Mouse (Mus musculus): ENCODE measurements around the gene Lrrc9.

The Lrrc9 gene

DNA sequence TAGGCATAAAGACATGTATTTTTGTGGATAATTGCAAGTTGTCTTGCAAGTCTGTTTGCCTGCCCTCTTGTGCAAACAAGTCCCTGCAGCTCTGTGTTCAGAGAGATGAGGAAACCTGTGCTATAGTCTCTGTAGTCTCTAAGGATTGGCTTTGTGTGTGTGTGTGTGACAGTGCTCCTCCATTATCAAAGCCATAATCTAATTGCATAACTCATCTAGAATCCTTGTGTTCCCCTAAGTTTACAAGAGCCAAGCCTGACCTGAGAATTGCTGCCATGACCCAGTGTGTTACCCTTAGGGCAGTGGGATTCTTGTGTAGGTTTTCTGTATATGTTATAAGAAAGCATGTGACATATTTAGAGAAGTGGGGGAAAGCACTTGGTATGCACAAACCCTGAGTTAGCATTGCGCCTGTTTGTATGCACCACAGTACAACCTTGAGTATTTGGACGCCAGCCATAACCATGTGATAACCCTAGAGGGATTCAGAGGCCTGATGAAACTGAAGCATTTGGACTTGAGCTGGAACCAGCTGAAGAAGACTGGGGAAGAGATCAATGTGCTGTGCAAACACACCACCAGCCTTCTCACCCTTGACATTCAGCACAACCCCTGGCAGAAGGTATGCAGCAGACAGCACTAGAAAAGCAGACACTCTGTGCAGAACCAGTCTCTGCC lies 35.2 kb downstream of the Lrrc9 start:
- peak; percentile 67 for DNase-seq (ENCODE audit: low spot score)

DNA sequence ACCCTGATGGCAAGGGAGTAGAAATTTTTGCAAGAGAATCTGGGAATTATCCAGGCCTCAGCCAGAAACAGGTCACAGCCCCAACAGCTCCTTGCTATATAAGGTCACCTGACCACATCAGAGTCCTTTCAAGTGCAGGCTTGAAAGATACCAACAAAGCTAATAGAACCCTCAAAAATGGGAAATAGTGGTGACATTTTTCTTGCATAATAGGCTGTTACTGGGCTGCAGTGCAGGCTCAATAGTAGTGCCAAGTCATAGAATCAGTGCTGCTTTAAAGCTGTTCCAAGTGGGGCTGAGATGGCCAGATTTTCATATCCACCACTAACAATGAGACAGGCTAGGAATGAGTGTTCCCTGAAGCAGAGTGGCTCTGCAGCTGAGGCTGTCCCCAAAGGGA lies 40.6 kb downstream of the Lrrc9 start:
- no peak for DNase-seq (ENCODE audit: low spot score)

DNA sequence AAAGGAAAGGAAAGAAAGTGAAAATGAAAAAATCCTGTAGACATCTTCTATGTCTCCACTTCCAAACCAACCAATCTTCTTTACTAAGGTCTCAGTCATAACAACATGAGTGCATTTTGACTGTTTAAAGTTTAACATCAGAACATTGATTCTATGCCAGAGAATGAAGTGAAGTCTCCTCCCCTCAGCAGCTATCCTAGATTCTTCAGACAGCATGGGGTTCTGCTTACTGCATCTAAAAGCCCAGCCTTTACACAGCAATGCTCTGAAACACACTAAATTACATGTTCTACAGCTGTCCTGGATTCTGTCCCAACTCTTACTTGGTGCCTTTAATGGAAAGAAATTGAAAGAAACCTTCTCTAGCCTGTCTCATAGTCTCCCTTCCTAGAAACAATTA lies 43.2 kb downstream of the Lrrc9 start:
- no peak for DNase-seq (ENCODE audit: low spot score)

DNA sequence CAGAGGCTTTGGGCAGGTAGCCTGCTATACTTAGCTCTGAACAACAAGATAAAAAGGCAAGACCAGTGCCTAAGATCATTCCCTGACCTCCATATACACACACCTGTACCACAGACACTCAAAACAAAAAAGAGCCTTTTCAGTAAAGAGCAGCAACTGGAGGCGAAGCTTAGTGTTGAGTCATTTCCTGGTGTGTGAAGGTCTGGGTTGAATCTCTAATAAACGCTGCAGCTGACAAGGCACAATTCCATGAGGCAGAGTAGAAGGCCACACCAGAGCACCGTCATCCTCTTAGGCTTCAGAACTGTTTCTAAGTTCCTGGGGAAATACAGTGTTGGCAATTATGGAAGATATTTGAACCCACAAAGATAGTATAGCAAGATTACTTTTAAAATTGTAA lies 45.8 kb downstream of the Lrrc9 start:
- no peak for DNase-seq (ENCODE audit: low spot score)

DNA sequence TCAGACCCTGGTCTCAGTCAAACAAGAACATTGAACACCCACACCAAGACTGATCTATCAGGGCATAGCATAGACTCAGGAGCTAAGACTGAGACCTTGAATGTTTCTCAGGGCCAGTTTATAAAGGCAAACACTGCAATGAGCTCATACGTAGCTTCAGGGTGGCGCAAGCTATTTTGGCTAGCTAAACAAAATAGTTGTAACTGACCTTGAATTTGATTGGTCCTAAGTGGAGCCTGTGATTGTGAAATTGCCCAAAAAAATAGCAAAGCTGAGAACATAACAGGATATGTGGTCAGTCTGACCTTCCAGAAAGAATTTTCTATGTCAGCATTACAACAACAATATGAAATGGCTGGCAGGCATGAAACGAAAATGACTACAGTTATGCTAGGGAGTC lies 48.3 kb downstream of the Lrrc9 start:
- peak; percentile 56 for DNase-seq (ENCODE audit: low spot score)

DNA sequence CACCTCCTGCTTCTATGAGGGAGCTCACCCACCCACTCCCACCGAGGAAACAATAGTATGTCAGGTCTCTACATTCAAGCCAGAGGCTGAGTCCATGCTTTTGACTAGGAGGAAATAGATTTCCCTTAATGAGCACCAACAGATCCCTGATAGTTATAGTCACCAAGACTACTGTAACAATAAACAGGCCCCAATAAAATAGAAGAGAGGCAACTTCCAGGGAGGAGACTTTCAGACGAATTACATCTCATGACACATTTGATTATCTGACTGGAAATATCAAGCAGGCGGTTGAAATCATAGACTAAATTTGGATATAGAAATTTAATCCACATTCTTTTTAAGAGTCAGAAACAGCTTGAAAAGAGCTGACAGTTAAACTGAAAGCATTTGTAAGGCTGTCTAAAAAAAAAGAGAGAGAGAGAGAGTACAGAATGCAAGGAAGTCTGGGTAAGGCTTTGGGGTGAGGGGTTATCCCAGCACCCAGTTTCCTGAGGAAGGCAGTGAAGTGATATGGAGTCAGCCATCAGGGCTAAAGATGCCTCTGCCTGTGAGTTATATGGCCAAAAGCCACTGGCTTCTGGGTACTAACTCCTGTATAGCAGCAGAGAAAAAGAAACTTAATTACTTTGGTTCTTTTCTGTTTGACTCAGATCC lies 49.5 kb downstream of the Lrrc9 start:
- no peak for DNase-seq (ENCODE audit: low spot score)

DNA sequence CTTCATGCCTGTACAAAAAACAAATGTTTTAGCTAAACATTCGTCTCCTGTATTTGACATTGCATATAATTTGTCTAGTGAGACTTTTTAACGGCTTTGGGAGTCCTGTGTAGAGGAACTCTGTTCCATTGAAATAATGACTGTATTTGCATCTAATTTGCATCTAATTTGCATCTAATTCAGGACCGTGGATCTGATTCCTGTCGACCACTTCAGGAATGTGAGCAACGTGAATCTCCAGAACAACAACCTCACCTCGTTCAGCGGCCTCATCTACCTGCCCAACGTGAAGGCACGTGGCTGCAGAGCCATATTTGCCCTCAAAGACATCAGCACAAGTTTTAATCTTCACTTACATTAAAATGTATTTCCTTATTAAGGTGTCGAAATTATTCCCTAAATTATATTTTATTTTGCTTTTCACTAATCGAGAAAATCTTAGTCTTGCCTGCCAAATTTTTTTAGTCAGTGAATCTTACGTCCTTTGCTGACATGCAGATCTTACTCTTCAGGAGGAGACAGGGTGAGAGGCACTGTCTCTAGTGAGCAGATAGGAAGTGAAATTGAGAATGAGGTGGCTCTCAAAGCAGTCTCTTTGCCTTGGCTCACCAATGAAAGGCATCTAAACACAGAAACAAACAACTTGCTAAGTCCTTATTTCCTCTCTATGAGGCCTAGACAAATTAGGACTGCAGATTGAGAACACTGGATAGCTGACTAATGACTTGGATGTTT lies 55.4 kb downstream of the Lrrc9 start:
- DNase-seq (ENCODE audit: low spot score): no peak

DNA sequence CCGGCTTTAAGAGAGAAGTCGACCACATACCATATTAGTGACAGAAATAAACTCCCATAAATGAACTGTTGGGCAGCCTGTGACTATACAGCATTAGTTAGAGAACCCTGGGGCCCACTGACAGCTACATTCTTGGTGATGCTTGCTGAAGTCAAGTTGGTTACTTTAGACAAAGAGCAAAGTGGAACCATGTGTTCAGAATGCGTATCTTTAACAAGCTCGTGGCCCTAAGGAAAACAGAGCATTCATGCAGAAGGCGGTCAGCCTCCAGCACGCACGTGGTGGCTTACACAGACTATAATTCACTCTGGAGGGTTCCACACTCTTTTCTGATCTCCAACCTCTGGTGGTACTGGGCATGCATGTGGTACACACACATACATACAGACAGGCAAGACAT lies 67.9 kb downstream of the Lrrc9 start:
- no peak for DNase-seq (ENCODE audit: low spot score)

DNA sequence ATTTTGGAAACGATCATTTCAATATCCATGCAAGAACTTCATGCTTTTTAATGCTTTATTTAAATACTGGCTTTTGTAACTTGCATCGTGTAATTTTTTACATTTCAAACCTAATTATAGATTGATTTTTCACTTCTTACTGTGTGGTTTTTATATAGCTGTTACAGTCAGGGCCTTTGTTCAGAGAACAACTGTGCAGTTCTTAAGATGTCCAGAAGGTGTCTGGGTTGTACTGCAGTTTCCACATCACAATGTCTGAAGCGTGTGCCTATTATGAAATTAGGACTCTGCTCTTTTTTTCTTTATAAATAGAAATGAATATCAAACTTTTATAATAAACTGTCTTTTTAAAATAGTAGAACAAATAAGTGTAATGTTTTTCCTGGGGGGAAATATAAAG lies 73.8 kb downstream of the Lrrc9 start:
- no peak for DNase-seq (ENCODE audit: low spot score)

DNA sequence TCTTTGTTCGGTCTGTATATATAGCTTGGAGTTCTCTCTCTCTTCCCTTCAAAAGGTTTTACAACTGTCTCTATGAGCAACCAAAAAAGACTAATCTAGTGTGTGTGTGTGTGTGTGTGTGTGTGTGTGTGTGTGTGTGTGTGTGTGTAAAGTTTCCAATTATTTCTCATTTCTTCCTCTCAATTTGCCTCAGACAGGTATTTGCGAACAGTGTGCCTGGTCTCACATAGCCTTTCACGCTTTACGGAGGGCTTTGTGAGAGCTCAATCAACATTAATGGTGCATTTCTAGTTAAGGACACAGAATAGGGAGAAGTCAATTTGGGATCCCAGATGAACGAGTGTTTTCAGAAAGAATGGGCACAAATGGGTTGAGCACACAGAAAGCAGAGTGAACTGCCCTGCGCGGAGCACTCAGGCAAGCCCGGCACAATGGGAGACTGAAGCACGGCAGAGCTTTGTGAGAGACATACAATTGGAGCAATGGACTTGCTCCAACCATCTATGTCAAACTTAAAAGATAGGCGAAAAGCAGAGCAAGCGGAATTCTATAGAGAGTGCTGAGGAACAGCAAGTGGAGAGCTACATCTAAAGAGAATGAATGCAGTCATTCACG lies 76.6 kb downstream of the Lrrc9 start:
- DNase-seq (ENCODE audit: low spot score): no peak

DNA sequence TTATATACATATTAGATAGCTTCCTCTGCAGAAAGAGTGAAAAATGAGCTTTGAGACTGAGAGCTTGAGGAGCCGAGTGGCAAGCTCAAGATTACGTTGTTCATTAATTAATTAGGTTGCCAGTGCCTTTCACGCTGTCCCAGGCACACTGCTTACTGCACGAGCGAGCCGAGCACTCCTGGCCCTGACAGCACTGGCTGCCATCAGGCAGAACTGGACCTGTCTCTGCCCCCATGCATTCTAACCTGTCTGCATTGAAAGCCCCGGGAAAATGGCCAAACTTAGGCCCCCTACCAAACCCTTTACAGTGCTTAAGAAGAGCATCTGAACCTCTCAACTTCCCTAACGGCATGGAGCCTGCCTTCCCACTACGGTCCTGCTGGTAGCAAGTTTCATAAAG lies 77.7 kb downstream of the Lrrc9 start:
- DNase-seq (ENCODE audit: low spot score): no peak

DNA sequence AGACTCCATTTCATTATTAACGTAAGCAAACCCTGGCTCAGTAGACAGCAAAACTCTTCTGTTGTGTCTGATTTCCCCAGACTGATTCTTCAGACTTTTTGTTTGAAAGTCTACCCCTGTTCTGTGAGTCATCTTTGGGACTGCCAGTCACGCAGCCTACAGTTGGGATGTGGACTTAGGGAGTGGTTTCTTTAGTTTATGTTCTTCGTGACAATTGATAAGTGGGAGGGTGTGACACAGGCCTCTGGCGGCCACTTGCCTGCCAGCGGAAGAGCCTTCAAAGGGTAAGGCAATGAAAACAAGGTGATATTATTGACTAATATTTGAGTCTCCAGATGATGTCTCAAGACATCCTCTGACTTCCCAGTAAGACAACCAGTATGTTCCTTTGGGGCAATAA lies 78.2 kb downstream of the Lrrc9 start:
- DNase-seq (ENCODE audit: low spot score): no peak

DNA sequence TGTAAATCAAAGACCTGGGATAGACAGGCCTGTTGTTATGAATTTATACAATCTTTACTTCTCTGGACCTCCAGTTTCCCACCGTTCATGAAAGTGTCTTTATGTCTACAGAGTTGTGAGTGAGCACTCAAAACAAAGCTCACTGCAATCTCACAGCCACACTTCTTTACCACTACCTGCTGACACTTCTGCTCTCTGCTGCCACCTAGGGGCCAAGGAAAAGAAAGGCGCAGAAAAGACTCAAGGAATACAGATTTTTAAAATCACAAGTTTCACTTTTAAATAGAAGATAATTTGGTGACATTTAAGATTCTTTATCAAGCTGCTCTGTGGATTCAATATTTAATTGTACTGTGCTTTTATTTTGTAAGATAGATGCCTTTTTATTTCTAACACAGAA lies 79.0 kb downstream of the Lrrc9 start:
- no peak for DNase-seq (ENCODE audit: low spot score)

DNA sequence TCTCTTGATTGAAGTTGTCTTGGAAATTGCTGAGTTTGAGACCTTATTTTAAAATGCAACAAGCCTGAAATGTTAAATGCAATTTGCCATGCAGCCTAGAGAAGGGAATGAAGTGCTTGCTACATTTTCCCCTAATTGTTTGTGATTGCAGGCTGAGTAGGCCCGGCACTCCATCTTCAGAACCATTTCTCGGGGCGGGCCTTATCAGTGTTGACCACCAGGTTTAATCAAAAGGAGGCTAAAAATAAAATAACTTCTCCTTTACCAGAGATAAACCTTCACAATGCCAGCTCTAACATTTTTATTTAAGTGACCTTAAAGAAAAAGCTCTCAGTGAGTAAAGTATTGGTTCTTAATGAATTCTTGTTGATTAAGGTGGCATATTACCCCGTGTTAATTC lies 83.9 kb downstream of the Lrrc9 start:
- no peak for DNase-seq (ENCODE audit: low spot score)

DNA sequence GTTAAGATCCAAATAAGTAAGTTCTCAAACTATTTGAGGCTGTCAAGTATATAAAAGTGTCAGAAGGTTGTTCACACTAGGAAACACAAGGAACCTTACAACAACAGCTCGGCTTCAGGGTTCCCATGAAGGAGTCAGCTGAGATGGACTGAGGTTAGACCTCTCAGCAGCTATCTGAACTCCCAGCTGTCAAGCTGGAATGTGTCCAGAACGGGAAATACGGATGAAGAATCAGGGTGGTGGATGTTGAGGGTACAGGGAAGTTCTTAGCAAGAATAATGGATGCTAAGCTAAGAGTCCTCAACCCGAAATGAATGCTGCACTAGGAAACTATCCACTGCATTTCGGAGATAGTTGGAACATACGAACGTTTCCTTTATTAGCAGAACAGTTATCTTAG lies 90.6 kb downstream of the Lrrc9 start:
- DNase-seq (ENCODE audit: low spot score): no peak

DNA sequence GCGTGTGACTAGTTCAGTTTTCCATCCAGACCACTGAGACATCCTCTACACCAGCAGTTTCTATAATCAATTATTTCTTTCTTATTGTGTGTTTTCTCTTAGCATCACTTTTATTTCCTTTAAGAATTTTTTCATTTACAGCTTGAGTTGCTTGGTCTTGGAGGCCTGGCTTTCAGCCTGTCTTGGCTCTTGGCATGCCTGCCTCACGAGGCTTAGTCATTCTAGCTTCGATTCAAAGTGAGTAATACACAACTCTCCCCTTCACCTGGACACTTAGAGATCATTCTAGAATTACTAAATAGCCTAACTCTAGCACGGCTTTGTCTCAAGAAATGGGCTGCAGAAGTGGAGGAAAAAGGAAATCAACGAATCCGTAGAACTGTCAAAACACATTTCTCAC lies 92.3 kb downstream of the Lrrc9 start:
- DNase-seq (ENCODE audit: low spot score): no peak

DNA sequence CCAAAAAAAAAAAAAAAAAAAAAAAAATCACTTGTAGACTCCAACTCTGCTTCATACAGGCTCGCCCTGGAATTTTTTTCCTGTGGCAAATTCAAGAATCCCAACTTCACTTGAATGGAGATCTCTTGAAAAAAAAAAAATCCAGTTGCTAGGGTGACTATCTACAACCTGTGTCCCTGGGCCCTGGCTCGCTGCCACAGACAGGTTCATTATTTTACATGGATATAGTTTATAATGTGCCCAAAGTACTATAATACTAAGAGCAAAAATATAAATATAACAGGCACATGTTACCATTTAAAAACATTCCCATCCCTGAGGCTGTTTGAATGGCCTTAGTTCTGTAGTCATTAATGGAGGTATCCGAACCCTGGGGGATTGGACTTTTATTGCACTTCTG lies 93.9 kb downstream of the Lrrc9 start:
- DNase-seq (ENCODE audit: low spot score): no peak

DNA sequence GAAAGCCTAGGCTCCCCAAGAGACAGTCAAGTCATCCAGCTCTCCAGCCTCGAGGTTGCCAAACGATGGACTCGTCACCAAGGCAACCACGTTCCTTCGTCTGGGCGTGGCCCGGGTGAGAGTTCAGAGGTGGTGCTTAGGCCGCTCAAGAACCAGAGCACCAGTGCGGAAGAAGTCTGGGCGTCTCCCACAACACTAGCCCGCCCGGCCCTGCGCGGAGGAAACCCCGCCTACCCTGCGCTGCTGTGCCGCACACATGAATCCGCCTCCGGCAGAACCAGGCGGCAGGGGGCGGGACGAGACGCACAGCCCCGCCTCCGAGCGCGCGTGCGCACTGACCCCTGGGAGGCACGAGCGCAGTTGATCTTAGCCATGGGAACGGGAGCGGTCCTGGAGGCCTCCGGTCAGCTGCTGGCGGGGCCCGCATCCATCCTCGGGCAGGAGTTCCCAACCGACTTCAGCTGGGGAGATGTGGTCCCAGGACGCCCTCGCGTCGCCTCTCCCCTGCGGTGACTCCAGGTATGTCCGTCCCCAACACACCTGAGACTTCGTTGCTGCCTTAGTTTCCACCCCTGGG lies 94.4 kb downstream of the Lrrc9 start, which contains the start of gene Pcnx4:
Gene Pcnx4, plus strand, starts transcription at position 363 of the 577 bp plus-strand sequence.
- peak; percentile 95 for DNase-seq (ENCODE audit: low spot score)

DNA sequence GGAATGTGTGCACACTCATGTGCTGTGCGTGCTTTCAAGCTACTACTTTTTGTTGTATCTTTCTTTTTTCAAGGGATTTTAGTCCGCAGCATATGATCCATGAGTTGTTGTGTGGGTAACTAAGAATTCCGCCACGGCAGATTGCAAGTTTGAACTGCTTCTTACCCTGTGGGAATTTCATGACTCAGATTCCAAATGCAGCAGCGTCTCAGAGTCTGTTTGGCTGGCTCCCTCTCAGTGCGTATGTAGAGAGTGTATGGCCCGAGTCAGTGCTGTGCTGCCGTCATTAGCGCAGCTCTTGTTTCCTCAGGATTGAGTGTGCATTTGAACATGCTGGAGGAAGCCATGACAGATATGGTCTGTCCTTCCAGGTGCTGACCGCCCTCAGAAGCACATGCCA lies 96.9 kb downstream of the Lrrc9 start:
- DNase-seq (ENCODE audit: low spot score): no peak

DNA sequence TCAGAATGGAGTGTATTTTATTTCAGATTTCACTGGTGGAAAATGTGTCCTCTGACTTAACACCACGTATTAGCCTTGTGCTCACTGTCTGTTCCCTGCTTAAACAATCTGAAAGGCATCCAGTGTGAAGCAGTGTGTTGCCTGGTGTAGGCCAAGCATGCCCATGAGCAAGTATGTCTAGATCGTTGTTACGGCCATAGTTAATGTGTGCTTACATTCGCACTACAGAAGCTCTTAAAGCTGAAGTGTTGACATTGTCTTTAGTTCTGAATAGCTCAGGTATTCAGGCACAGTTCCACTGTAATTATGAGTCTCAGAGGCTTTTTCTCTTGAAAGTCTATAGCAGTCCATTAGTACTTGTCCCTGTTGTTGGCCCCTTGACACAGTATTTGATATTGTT lies 112.7 kb downstream of the Lrrc9 start:
- no peak for DNase-seq (ENCODE audit: low spot score)

DNA sequence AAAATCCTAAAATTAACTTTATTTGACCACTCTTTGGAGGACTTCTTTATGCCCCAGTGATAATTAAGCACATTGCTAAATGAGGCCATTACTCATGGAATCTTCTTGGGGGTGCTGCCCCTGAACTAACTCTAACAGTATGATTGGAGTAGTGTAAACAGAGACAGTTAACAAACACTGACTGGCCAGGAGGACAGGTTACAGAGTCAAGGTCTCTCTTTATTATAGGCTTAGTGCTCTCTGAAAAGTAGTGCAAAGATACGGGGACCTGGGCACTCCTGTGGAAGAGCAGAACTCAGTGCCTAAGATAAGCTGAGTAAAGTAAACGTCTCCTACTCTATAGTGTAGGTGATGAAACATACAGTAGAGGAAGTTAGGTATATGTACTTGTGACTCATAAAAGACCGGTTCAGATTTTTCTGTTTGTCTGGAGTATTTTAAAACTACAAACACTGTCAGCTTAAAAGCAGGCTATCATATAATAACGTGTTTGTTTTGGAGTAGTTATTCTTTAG lies 122.7 kb downstream of the Lrrc9 start:
- no peak for DNase-seq (ENCODE audit: low spot score)

All from ovary, adult 18-20 months (tissue).